Mouse (Mus musculus) testis, adult 10 weeks (tissue): Measurements from ENCODE around the gene Coil. TPM values are rescaled to one million over a fixed set of nuclear protein-coding genes. Genes with fewer than 3 reads are reported as not detected.

Source experiments
- polyA plus RNA-seq: library from polyadenylated mRNA; stranded (reverse); fragments of 350-450 nt; fragmentation: Illumina TruSeq; extraction: RNeasy Lipid Tissue Mini Kit (QIAGEN cat#74804); gene quantifications from one replicate; pipeline ENCODE4 v1.2.3, GENCODE M21; 2014; ENCODE audit warnings: low read depth, low replicate concordance

Gene Coil
- 137 TPM for polyA plus RNA-seq

DNA sequence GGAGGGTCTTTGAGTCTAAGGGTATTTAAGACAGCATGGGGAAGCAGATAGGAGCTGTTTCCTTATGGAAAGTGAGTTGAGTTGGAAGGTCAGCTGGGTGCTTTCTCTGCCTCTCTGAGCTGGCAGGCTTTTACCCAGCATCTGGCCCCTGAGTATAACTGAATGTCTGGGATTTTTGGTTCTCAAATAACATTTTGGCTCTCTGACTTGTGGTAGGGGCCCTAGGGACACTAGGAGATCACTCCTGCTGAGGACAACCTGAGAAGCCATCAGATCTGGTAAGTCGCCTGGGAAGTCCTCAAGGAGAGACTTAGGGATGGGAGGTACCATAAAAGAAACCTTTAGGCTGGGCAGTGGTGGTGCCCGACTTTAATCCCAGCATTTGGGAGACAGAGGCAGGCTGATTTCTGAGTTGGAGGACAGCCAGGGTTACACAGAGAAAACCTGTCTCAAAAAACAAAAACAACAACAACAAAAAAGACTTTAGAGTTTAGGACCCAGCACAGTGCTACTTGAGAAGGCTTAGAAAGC, at the start of gene Coil:
TSS of gene Coil (plus strand) at position 51 of the 531 bp plus-strand sequence.

DNA sequence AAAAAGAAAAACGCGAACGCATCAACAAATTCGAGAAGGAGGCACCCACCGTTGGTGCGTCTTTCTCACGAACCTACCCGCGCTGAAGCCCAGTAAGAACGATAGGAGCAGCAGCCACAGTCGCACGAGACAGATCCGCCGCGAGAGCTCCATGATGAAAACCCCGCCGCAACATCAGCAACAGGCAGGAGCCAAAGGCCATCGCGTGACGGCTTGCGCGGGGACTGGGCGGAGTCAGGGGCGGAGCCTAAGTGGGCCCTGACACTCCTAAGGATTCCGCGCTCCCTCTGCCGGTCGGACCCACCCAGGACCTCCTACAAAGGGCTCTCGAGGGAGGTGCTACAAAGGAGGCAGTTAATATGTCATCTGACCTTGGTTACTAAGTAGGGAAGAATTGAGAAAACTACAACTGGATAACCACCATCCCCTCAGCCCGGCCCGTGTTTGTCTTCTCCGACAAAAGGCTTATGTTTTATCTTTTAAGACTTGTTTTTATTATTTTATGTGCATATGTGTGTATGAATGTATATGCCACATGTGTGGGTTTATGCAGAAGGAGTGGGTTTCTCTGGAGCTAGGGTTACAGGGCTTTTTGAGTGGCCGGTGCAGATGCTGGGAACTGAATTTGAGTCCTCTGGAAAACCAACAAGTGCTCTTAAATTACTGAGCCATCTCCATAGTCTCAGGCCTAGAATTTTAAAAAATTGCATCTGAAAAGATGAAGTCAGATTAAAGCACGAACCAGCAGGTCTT, 14.7 kb upstream of the Coil start, which contains the start of gene Scpep1:
TSS of gene Scpep1 (minus strand) at position 249 of the 753 bp plus-strand sequence.

DNA sequence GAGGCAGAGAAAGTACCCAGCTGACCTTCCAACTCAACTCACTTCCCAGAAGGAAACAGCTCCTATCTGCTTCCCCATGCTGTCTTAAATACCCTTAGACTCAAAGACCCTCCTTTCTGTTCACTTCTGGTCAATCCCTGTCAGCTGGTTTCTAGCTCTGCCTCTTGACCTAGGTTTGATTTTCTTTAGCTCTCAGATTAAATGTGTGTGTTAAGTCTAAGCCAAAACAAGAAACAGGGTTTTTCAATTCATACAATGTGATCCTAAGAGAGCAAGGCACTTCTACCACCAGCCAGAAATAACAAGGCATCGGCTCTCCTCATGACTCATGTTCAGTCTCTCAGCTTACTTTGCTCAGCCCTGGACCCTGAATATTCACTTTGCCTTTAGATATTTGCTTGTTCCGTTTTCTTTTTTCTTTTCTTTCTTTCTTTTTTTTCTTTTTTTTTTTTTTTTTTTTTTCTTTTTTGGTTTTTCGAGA, 3.1 kb upstream of the Coil start, which contains the start of gene Elobl:
TSS of gene Elobl (minus strand) at position 51 of the 481 bp plus-strand sequence.

DNA sequence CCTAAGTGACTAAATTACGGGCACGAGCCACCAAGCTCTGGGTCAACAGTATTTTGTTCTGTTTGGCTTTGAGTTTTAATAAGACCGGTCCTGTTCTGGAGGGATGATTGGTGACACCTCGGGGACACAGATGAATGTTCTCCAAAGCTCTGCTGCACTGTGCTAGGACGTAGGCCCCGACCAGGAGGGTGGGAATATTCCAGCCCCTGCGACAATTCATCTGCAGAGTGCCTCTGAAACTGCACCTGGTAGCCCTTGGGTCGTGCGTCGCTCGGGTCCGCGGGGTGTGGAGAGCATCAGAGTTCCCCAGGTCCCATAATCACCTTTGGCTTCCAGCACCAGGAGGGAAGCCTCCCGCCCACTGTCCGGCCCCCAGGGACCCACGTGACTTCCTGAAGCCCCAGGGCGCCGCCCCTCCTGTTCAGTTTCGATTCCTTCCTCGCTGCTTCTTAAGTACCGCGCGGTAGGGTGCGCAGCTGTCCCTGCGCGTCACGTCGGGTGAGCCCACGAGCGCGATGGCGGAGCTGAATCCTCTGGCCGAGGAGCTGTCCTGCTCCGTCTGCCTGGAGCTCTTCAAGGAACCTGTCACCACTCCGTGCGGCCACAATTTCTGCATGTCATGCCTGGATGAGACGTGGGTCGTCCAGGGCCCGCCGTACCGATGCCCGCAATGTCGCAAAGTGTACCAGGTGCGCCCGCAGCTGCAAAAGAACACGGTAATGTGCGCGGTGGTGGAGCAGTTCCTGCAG, 29.1 kb downstream of the Coil start, which contains the start of gene Trim25:
TSS of gene Trim25 (plus strand) at position 403 of the 749 bp plus-strand sequence.

Other genes with a start within 250 kb of the Coil start
- gene Akap1, start 105.7 kb upstream of the Coil start, polyA plus RNA-seq: 91.0 TPM
- gene Scpep1, start 14.8 kb upstream of the Coil start, polyA plus RNA-seq: 20.4 TPM
- gene Elobl, start 3.3 kb upstream of the Coil start, polyA plus RNA-seq: 0.81 TPM
- 4.3 TPM for gene Trim25, start 29.1 kb downstream of the Coil start, polyA plus RNA-seq
- gene Dgke, start 96.6 kb downstream of the Coil start, polyA plus RNA-seq: 9.3 TPM
- 6.2 TPM for gene Gm525, start 103.6 kb downstream of the Coil start, polyA plus RNA-seq